Mouse (Mus musculus): ENCODE measurements around the gene Dnah6. TPM values are rescaled to one million over a fixed set of nuclear protein-coding genes. Genes with fewer than 3 reads are reported as not detected.

Dnah6 gene
- polyA plus RNA-seq, 3 experiments from 2014 or later: 0.05 TPM; not detected in 2

- ATAC-seq: peak; percentile 69
Measured at GRCm38 (mm10) chr6:73020061-73020460, 201.4 kb downstream of the Dnah6 start.

DNA sequence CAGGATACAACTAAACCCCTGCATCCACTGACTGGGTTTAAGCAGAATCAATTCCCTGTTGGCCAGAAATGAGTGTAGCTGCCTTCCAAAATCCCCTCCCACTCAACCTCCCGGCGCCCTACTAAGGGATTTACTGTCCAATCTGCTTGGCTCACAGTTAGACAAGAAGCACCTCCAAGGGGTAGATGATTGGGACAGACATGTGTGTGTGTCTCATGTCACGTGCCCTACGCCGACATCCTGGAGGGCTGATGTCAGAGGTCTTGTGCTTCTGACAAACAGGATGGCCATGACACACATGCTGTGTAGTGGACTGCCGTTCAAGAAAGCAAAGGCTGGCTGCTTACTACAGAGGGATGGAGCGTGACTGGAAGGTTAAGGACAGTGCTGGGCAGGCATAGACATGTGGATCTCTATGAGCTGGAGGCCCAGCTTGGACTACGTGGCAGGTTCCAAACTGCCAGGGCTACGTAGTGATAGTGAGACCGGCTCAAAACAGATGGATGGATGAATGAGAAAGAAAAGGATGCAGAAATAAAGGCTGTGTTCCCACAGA lies 202.6 kb downstream of the Dnah6 start:
- no peak for ATAC-seq

GRCm38 (mm10) chr6:73014317-73015160 lies 206.9 kb downstream of the Dnah6 start:
- no peak for ATAC-seq

GRCm38 (mm10) chr6:73012931-73013330 lies 208.5 kb downstream of the Dnah6 start:
- ATAC-seq: no peak

- no peak for ATAC-seq
Measured at GRCm38 (mm10) chr6:73011827-73012226, 209.6 kb downstream of the Dnah6 start.

- peak; percentile 59 for ATAC-seq
Measured at GRCm38 (mm10) chr6:73010073-73010472, 211.4 kb downstream of the Dnah6 start.

DNA sequence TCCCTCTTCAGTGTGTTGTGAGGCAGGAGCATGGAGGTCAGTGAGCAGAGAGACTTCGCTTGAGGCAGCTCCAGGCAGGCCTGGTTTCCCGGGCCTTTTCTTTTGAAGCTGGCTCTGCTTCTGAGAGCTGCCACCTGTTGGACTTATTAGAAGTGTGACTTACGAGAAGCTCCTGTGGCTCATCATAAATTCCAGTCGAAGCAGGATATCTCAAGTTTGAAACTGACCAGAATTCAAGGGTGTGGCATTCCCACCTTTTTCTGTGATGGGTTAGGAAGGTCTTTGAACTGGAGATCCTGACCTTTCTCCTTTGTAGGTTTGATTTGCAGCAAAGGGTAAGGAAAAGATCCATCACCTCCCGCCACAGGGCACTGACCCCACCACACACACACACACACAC lies 217.8 kb downstream of the Dnah6 start:
- ATAC-seq: no peak

DNA sequence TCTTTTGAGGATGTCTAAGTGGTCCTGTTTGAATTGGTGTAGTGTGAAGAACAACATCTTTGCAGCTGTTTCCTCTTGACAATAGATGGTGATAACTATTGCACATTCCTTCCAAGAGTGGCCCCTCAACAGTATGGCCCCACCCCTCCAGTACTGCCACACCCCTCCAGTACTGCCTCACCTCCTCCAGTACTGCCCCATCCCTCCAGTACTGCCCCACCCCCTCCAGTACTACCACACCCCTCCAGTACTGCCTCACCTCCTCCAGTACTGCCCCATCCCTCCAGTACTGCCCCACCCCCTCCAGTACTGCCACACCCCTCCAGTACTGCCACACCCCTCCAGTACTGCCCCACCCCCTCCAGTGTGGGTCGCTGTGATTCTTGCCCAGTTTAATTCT lies 219.1 kb downstream of the Dnah6 start:
- ATAC-seq: no peak

DNA sequence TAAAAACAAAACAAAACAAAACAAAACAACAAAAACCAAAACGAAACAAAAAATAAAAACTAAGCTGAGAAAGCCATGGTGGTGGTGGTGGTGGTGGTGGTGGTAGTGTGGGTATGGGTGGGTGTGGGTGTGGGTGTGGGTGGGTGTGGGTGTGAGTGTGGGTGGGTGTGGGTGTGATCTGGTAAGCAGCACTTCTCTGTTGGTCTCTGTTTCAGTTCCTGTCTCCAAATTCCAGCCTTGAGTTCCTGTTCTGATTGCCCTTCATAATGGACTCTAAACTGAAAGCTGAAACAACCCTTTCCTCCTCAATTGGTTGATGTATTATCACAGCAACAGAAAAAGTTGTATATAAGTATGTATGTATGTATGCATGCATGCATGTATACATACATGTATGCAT lies 222.6 kb downstream of the Dnah6 start:
- ATAC-seq: no peak

DNA sequence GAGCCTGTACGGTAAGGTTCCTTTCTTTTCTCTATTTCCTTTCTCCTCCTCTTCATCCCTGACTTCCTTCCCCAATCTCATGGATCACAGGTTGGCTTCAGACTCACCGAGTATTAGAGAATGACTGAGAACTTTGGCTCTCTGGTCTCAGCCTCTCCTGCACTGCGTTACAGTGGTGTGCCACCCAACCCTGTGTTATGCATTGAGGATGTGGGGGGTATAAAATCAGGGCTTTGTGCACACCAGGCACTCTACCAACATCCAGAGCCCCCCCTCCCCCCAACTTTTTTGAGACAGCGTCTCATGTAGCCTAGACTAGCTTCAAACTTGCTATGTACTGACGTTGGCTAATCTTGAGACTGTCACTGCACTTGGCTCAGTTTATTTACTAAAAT lies 227.8 kb downstream of the Dnah6 start:
- ATAC-seq: peak; percentile 21

DNA sequence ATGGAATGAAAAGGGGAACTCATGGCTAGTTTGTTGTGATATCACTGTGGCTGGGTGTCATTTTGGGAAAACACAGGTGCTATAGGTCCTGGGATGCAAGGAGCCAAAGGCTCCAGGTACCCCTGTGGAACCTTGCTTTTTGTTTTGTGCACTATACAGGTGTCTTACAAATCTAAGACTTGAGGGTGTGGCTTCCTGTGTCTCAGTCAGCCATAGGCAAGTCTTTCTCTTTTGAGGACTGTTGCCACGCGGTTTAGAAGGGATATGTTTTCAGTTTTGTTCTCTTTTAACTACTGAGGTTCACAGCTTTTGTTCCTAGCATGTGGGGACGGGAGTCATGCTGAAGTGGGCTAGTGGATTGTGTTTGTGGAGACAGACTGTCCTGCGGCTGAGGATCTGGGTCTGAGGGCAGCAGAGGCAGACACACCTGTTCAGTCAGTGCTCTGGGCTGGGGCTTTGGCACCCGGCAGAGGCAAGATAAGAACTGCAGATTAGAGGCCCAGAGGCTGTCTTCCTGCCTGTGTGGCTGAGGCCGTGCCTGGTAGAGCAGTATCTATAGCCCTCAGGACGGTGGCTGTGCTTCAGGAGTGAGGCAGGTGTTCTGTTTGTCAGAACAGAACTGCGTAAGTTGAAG lies 228.3 kb downstream of the Dnah6 start:
- peak; percentile 79 for ATAC-seq

GRCm38 (mm10) chr6:72990206-72990605 lies 231.2 kb downstream of the Dnah6 start:
- peak; percentile 52 for ATAC-seq

DNA sequence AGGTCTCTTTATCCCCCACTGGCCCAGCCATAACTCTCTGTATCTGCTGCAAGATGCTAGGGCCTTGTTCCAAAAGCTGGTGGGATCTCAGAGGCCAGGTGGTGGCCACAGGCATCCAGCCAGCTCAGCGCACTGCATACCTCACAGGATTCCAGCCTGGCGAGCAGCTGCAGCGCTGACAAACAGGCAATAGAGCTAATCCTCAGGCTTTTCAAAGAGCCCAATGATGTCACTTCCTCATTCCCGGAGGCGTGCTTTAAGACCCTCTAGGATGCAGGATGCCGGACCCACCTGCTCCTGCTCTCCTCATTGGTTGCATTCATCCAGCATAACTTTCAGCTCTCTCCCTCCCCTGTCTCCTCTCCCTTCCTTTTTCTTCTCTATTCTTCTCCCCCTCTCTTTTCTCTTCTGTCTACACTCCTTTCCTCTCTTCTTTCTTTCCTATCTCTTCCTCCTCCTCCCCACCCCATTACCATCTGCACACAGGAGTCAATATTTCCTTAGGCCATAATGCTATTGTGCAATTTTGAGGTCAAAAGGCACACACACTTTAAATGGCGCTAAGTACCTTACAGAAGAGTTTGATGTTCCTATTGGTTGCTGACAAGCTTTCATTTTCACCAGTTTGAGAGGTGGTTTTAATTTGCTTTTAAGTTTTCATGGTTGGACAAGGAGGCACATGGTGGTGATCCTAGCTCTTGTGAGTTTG lies 232.3 kb downstream of the Dnah6 start:
- no peak for ATAC-seq

- ATAC-seq: no peak
Measured at GRCm38 (mm10) chr6:72982506-72982905, 238.9 kb downstream of the Dnah6 start.

- ATAC-seq: peak; percentile 98
Measured at GRCm38 (mm10) chr6:72981851-72982250, 239.6 kb downstream of the Dnah6 start.

GRCm38 (mm10) chr6:72981124-72981651 lies 240.3 kb downstream of the Dnah6 start:
- no peak for ATAC-seq

DNA sequence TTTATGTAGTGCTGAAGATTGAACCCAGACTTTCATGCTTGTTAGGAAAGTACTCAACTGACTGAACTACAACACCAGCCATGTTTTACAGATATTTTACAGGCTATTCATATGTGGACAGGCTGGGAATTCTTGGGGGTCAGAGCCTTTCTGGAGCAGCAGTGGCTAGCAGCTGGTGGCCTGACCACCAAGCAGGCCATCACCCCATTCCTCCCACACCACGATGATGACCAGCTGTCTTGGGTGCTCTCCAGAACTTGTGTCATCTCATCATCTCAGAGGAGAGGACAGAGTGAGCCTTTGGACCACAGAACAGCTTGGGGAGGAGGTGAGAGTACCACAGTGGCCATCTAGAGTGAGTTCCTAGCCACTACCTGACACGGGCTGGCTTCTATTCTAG lies 244.6 kb downstream of the Dnah6 start:
- ATAC-seq: no peak

- ATAC-seq: peak; percentile 94
Measured at GRCm38 (mm10) chr6:72971074-72971473, 250.4 kb downstream of the Dnah6 start.

DNA sequence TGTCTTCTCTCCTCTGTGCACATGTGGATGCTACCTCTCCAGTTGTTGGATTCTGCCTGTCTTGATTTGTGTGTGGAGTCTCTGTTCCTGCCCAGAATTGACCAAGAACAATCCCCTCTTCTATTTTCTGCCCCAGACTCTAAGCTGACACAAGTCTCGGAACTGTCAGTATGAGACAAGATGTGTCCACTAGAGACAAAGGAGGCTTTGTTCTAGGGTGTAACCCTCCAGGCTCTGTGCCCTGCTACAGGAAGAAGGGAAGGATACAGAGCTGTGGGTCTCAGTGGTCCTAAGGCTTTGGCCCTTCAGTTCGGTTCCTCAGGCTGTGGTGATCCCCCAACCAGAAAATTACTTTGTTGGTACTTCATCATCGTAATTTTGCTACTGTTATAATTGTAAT lies 251.7 kb downstream of the Dnah6 start:
- ATAC-seq: no peak
